Mouse (Mus musculus): ENCODE measurements around the gene Cyp4a10. TPM values are rescaled to one million over a fixed set of nuclear protein-coding genes. Genes with fewer than 3 reads are reported as not detected.
"Not testable (repeated sequence)": the region's sequence is repeated elsewhere in the genome, so short reads cannot be mapped to it uniquely, and the experiment has no call there.

The Cyp4a10 gene
- polyA plus RNA-seq, 1 experiment from 2014 or later = not detected

DNA sequence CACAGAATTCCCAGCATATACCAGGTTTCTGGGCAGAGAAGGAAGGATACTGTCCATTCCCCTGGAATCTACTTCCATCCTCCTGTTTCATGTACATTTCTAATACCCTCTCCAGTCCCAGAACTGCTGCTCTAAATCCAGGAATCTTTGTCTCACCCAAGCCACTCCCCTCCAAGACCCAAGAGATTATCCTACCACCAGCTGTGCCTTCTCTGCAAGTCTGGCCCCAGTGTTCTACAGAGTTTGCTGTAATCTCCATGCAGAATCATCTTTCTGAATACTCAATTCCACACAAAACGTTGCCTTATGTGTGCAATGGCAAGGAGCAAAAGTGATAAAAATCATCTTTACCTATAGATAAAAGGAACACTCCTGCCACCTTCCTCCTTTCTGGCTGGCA lies 27.0 kb downstream of the Cyp4a10 start:
- Histone ChIP-seq H3K4me1 (ENCODE audit: control insufficient read depth, insufficient read depth, low read length) (no peaks in the 10 kb centered on the region), H3K27me3 (ENCODE audit: control insufficient read depth, insufficient read depth, low read depth, low read length) (no peaks in the 10 kb centered on the region), H3K36me3 (ENCODE audit: control insufficient read depth, insufficient read depth, low read length) (no peaks in the 10 kb centered on the region), H3K27ac (ENCODE audit: low read length) (no peak overlapping the region), H3K4me3 (ENCODE audit: low read depth, low read length) (no peak overlapping the region), H3K4me2 (ENCODE audit: low read length) (no peak overlapping the region), H3K9ac (ENCODE audit: low read depth, low read length) (no peak overlapping the region), H3K9me3 (replicated peaks; ENCODE audit: control insufficient read depth, low read length, poor library complexity, severe bottlenecking) (no peaks in the 10 kb centered on the region)
- WGBS = 25% methylated on average over 1 of the region's 1 CpGs
- ATAC-seq = no peak

DNA sequence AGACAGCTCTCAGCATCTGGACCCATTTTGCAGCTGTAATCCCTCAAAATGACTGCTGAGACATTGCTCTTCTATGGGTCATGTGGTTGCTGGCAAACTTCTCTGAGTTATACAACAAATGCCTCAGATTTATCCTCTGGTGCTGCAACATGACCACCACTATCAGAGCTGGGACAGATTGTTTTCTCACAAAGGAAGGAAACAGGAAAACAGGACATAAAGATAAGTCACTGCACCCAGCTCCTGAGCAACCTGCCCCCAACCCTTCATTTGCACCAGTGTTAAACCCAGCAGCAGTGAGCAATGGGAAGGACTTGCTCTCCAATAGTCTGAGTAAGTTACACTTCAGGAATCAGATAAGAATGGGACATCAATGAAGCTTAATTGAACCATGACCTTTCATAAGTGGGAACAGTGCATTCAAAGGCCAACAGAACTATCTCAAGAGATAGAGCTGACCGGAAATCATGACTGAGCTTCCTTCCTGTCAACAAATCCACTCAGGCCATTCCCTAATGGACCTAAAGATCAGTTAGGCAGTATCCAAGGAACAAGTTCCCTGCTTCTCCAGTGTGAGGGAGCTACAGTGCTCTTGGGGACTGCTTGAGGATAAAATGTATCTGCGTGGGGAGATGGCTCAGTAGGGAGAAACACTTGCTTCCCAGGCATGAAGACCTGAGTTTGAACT lies 28.2 kb downstream of the Cyp4a10 start:
- Histone ChIP-seq H3K4me3 (ENCODE audit: low read depth, low read length) (no peak overlapping the region), H3K9ac (ENCODE audit: low read depth, low read length) (no peak overlapping the region), H3K36me3 (ENCODE audit: control insufficient read depth, insufficient read depth, low read length) (no peaks in the 10 kb centered on the region), H3K27me3 (ENCODE audit: control insufficient read depth, insufficient read depth, low read depth, low read length) (no peaks in the 10 kb centered on the region), H3K9me3 (replicated peaks; ENCODE audit: control insufficient read depth, low read length, poor library complexity, severe bottlenecking) (no peaks in the 10 kb centered on the region), H3K27ac (ENCODE audit: low read length) (no peak overlapping the region), H3K4me2 (ENCODE audit: low read length) (no peak overlapping the region), H3K4me1 (ENCODE audit: control insufficient read depth, insufficient read depth, low read length) (no peaks in the 10 kb centered on the region)
- WGBS = 83% methylated on average over 2 of the region's 2 CpGs
- ATAC-seq = no peak

DNA sequence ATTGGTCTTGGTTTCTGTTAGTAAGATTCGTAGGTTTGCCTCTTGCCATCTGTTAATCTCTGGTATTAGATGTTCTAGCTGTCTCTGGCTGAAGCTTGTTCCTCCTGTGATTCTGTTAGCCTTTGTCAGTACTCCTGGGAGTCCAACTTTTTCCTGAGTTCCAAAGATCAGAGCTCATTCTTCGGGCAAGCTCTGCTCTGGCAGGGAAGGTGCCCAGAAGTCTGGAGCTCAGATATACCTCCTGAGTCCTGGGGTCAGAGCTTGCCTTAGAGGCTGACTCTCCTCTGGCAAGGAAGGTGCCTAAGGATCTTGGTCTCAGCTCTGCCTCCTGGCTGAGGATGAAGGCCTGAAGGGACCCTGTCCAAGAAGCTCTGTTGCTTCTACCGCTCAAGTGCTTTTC lies 34.7 kb downstream of the Cyp4a10 start:
- no peaks in the 10 kb centered on the region for H3K27me3 ChIP-seq (ENCODE audit: control insufficient read depth, insufficient read depth, low read depth, low read length)
- WGBS = 86% methylated on average over 3 of the region's 3 CpGs
- H3K27ac ChIP-seq (ENCODE audit: low read length) = no peak overlapping the region
- no peak overlapping the region for H3K4me2 ChIP-seq (ENCODE audit: low read length)
- no peaks in the 10 kb centered on the region for H3K36me3 ChIP-seq (ENCODE audit: control insufficient read depth, insufficient read depth, low read length)
- no peak for ATAC-seq
- H3K9me3 ChIP-seq (replicated peaks; ENCODE audit: control insufficient read depth, low read length, poor library complexity, severe bottlenecking) = no peaks in the 10 kb centered on the region
- H3K4me3 ChIP-seq (ENCODE audit: low read depth, low read length) = no peak overlapping the region
- no peak overlapping the region for H3K9ac ChIP-seq (ENCODE audit: low read depth, low read length)
- no peaks in the 10 kb centered on the region for H3K4me1 ChIP-seq (ENCODE audit: control insufficient read depth, insufficient read depth, low read length)

DNA sequence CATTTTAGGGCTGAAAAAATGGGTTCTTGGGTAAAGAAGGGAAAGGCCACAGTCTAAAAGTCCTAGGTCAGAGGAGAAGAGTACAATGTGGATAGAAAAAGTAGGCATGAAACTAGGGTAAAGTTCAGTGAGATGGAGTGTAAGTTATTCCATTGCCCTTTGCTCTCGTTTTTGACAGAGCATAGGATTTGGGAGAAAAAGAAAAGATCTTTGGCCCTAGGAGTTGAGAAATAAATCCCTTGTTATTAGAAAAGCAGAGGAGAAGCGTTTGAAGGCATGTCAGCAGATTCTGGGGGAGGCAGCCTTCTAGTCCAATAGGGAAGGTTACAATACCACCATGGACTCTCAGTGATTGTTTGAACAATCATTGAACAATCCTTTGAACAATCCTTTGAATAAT lies 37.4 kb downstream of the Cyp4a10 start:
- H3K36me3 ChIP-seq (ENCODE audit: control insufficient read depth, insufficient read depth, low read length) = no peaks in the 10 kb centered on the region
- no peak overlapping the region for H3K27ac ChIP-seq (ENCODE audit: low read length)
- no peak overlapping the region for H3K9ac ChIP-seq (ENCODE audit: low read depth, low read length)
- H3K4me1 ChIP-seq (ENCODE audit: control insufficient read depth, insufficient read depth, low read length) = no peaks in the 10 kb centered on the region
- H3K4me3 ChIP-seq (ENCODE audit: low read depth, low read length) = no peak overlapping the region
- H3K9me3 ChIP-seq (replicated peaks; ENCODE audit: control insufficient read depth, low read length, poor library complexity, severe bottlenecking) = no peaks in the 10 kb centered on the region
- 63% methylated on average over 2 of the region's 2 CpGs for WGBS
- ATAC-seq = no peak
- H3K27me3 ChIP-seq (ENCODE audit: control insufficient read depth, insufficient read depth, low read depth, low read length) = no peaks in the 10 kb centered on the region
- no peak overlapping the region for H3K4me2 ChIP-seq (ENCODE audit: low read length)

DNA sequence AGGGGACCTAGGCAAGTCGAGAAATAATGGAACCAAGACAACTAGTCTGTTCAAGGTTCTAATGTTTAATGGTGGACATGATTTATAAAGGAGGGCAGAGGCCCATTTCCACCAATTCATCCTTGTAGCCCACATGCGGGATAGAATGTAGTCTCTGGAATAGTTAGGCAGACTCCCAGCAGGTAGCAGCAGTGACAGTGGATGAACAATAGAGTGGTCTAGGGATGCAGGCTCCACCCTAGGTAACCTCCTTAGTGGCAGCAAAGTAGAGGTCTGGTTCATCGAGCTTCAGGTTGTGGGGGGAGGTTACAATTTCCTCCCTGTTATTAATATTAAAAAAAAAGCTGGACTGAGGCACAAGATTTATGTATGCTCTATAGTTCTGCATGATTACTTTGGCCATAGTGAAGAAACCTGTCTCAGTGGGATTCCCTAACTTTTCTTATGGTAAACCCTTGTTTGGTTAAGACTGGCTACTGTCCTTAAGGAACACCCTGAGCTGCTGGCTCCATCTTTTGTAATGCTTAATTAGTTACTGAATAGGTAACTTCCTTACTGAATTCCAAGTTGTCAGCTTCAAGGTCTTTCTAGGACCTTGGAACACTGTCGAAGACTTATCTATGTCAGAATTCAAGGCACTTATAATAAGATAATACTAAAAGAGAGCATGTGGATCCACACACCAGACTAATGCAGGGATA lies 39.9 kb downstream of the Cyp4a10 start:
- Histone ChIP-seq H3K9me3 (replicated peaks; ENCODE audit: control insufficient read depth, low read length, poor library complexity, severe bottlenecking) (no peaks in the 10 kb centered on the region), H3K27ac (ENCODE audit: low read length) (no peak overlapping the region), H3K4me3 (ENCODE audit: low read depth, low read length) (no peak overlapping the region), H3K27me3 (ENCODE audit: control insufficient read depth, insufficient read depth, low read depth, low read length) (no peaks in the 10 kb centered on the region), H3K9ac (ENCODE audit: low read depth, low read length) (no peak overlapping the region), H3K36me3 (ENCODE audit: control insufficient read depth, insufficient read depth, low read length) (no peaks in the 10 kb centered on the region), H3K4me1 (ENCODE audit: control insufficient read depth, insufficient read depth, low read length) (no peaks in the 10 kb centered on the region), H3K4me2 (ENCODE audit: low read length) (no peak overlapping the region)
- 55% methylated on average over 4 of the region's 4 CpGs for WGBS
- no peak for ATAC-seq

DNA sequence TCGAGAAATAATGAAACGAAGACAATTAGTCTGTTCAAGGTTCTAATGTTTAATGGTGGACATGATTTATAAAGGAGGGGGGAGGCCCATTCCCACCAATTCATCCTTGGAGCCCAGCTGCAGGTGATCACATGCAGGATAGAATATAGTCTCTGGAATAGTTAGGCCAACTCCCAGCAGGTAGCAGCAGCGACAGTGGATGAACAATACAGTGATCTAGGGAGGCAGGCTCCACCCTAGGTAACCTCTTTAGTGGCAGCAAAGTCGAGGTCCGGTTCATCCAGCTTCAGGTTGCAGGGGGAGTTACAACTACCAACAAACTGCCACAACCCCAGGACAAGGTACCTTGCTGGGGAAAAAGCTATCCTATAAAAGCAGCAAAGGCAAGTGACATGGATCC lies 43.2 kb downstream of the Cyp4a10 start:
- H3K9ac ChIP-seq (ENCODE audit: low read depth, low read length) = not testable (repeated sequence)

DNA sequence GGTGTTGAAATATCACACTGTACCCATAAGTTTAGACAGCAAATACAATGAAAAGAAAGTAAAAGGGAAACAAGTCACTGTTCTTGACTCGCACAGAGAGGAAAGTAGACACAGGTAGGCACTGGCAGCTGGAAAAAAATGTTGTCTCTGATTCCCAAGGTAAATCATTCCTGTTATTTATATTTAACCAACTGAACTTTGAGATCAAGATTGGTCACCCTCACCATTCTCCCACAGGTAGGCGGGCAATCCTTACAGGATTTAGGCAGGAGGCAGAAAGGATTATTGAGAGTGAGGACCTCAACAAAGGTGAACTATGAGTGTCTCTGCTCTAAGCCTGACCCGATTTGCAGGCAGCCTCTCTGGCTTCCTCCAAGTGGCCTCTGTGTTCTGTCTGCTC lies 45.3 kb downstream of the Cyp4a10 start, which contains the start of gene Cyp4a31:
Cyp4a31 (plus strand) TSS at position 249 of the 400 bp plus-strand sequence.
- H3K27ac ChIP-seq (ENCODE audit: low read length) = no peak within 1 kb of the TSS
- 88% methylated on average over 3 of the region's 3 CpGs for WGBS
- ATAC-seq = no peak

More for the DNA sequence above, 43.2 kb downstream of the Cyp4a10 start:
- WGBS = 45% methylated on average over 5 of the region's 5 CpGs
- not testable (repeated sequence) for H3K27ac ChIP-seq (ENCODE audit: low read length); H3K9me3 ChIP-seq (replicated peaks; ENCODE audit: control insufficient read depth, low read length, poor library complexity, severe bottlenecking); H3K4me2 ChIP-seq (ENCODE audit: low read length); ATAC-seq; H3K36me3 ChIP-seq (ENCODE audit: control insufficient read depth, insufficient read depth, low read length); H3K4me1 ChIP-seq (ENCODE audit: control insufficient read depth, insufficient read depth, low read length); H3K27me3 ChIP-seq (ENCODE audit: control insufficient read depth, insufficient read depth, low read depth, low read length); H3K4me3 ChIP-seq (ENCODE audit: low read depth, low read length)

DNA sequence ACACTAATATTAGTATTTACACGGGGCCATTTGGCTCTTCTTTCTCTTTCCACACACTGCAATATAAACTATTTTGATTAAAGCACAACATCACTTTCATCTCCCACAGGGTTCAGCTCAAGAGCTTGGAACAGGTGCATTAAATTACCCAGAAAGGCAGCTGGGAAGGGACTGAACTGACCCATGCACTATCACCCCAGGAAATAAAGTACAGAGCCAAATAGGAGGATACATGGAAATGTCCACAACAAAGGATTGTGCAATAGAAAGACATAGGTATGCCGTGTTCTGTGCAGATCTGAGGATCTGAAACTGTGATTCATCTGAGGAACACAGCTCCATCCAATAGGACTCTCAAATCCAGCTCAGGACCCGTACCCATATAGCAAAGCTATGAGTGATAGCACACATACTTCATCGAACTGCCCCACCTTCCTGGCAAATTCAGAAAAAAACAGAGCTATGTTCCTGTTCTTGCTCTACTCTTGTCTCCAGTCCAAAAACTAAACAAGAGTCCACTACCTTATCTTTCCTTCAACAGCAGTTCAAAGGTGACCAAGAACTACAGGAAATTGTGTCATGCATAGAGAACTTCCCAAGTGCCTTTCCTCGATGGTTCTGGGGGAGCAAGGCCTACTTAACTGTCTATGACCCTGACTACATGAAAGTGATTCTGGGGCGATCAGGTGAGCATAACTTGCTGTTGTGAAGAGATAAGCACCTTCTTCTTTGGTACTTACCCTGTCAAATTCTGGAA lies 46.6 kb downstream of the Cyp4a10 start:
- H3K9ac ChIP-seq (ENCODE audit: low read depth, low read length); H3K4me3 ChIP-seq (ENCODE audit: low read depth, low read length); H3K27ac ChIP-seq (ENCODE audit: low read length); ATAC-seq; H3K27me3 ChIP-seq (ENCODE audit: control insufficient read depth, insufficient read depth, low read depth, low read length); H3K4me1 ChIP-seq (ENCODE audit: control insufficient read depth, insufficient read depth, low read length); H3K9me3 ChIP-seq (replicated peaks; ENCODE audit: control insufficient read depth, low read length, poor library complexity, severe bottlenecking); H3K4me2 ChIP-seq (ENCODE audit: low read length); H3K36me3 ChIP-seq (ENCODE audit: control insufficient read depth, insufficient read depth, low read length): not testable (repeated sequence)
- 83% methylated on average over 6 of the region's 6 CpGs for WGBS

More for the DNA sequence above, 45.3 kb downstream of the Cyp4a10 start, which contains the start of gene Cyp4a31:
- H3K4me2 ChIP-seq (ENCODE audit: low read length) = no peak within 1 kb of the TSS
- no peaks in the 10 kb centered on the region for H3K9me3 ChIP-seq (replicated peaks; ENCODE audit: control insufficient read depth, low read length, poor library complexity, severe bottlenecking)
- no peaks in the 10 kb centered on the region for H3K27me3 ChIP-seq (ENCODE audit: control insufficient read depth, insufficient read depth, low read depth, low read length)
- no peak within 1 kb of the TSS for H3K9ac ChIP-seq (ENCODE audit: low read depth, low read length)
- H3K4me1 ChIP-seq (ENCODE audit: control insufficient read depth, insufficient read depth, low read length) = no peaks in the 10 kb centered on the region
- no peak within 1 kb of the TSS for H3K4me3 ChIP-seq (ENCODE audit: low read depth, low read length)
- H3K36me3 ChIP-seq (ENCODE audit: control insufficient read depth, insufficient read depth, low read length) = no peaks in the 10 kb centered on the region

DNA sequence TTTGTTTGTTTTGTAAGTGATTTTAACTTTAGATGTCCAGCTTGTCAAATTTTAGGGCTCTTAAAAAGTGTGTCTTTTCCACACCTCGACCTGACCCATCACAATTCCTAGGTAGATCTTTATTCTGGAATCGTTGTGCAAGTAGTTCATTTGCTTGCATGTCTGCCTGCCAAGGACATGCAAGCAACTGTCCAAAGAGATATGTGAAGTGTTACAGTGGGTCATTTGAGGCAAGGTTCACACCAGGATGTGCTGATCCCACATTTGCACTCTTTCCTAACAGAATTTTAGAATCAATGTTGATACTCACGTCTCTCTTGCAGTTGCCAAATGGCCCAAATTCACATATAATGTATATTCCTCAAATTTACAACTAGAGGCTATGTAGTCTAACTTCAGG lies 57.2 kb downstream of the Cyp4a10 start:
- no peaks in the 10 kb centered on the region for H3K36me3 ChIP-seq (ENCODE audit: control insufficient read depth, insufficient read depth, low read length)
- no peak for ATAC-seq
- no peak overlapping the region for H3K4me3 ChIP-seq (ENCODE audit: low read depth, low read length)
- no peak overlapping the region for H3K27ac ChIP-seq (ENCODE audit: low read length)
- no peaks in the 10 kb centered on the region for H3K27me3 ChIP-seq (ENCODE audit: control insufficient read depth, insufficient read depth, low read depth, low read length)
- no peak overlapping the region for H3K4me2 ChIP-seq (ENCODE audit: low read length)
- H3K9me3 ChIP-seq (replicated peaks; ENCODE audit: control insufficient read depth, low read length, poor library complexity, severe bottlenecking) = no peaks in the 10 kb centered on the region
- H3K9ac ChIP-seq (ENCODE audit: low read depth, low read length) = no peak overlapping the region
- WGBS = 83% methylated on average over 3 of the region's 3 CpGs
- H3K4me1 ChIP-seq (ENCODE audit: control insufficient read depth, insufficient read depth, low read length) = no peaks in the 10 kb centered on the region
